11 mouse cellular contexts compared by ENCODE assay signal in genomic region chr2:106713151-106713550, GRCm38 (mm10). TPM values are rescaled to one million over a fixed set of nuclear protein-coding genes. Genes with fewer than 3 reads are reported as not detected.
DNase-seq lines count a peak whose midpoint lies in the region; ATAC-seq and TF ChIP-seq lines count a peak whose summit lies in the region.
"Had no signal": no experiment of that assay in that cellular context is flagged by ENCODE, and none has a peak within 500 bp of the region (broad histone marks: within the 10 kb centered on the region; RNA-seq: fewer than 3 reads in every experiment).

No protein-coding gene starts in this region.

- no peaks in the 10 kb centered on the region for H3K36me3 ChIP-seq in kidney, embryonic 16.5 days (ENCODE audit: insufficient read depth, low read length)
- H3K36me3 ChIP-seq in limb, embryonic 13.5 days = no peaks in the 10 kb centered on the region
- no peaks in the 10 kb centered on the region for H3K36me3 ChIP-seq in midbrain, embryonic 11.5 days (ENCODE audit: control insufficient read depth, insufficient read depth, low read length)
- H3K36me3 ChIP-seq: midbrain, embryonic 13.5 days had no signal

- H3K27ac ChIP-seq in kidney, embryonic 16.5 days (ENCODE audit: low read length) = peak overlapping the region; percentile 41; the same call in 1 of the 2 replicates
- H3K27ac ChIP-seq in limb, embryonic 13.5 days = peak overlapping the region; percentile 53; the same call in 1 of the 2 replicates
- H3K27ac ChIP-seq in midbrain, embryonic 11.5 days (ENCODE audit: low read depth, low read length) = no peak overlapping the region
- H3K27ac ChIP-seq: midbrain, embryonic 13.5 days had no signal

- intact Hi-C loops in heart, postnatal 25 days (cut with DNase I) = no loop called here

- peak; percentile 50; the same call in 1 of the 2 replicates for ATAC-seq in kidney, embryonic 16.5 days (ENCODE audit: low FRiP score, low TSS enrichment)
- peak; percentile 84 for ATAC-seq in limb, embryonic 13.5 days (ENCODE audit: low FRiP score, low read depth)
- ATAC-seq in midbrain, embryonic 11.5 days (ENCODE audit: low FRiP score) = no peak
- ATAC-seq: activated CD4-positive, CD25-positive, alpha-beta regulatory T cell, adult 4 months; intestine, postnatal 0 days; midbrain, embryonic 13.5 days had no signal

- no peaks in the 10 kb centered on the region for H3K9me3 ChIP-seq in kidney, embryonic 16.5 days (ENCODE audit: low read length)
- no peaks in the 10 kb centered on the region for H3K9me3 ChIP-seq in limb, embryonic 13.5 days
- no peaks in the 10 kb centered on the region for H3K9me3 ChIP-seq in midbrain, embryonic 11.5 days (ENCODE audit: control insufficient read depth, low read length)
- H3K9me3 ChIP-seq: midbrain, embryonic 13.5 days had no signal

- H3K9ac ChIP-seq in kidney, embryonic 16.5 days (replicated peaks; ENCODE audit: low read length) = no peak overlapping the region
- no peak overlapping the region for H3K9ac ChIP-seq in limb, embryonic 13.5 days
- no peak overlapping the region for H3K9ac ChIP-seq in midbrain, embryonic 11.5 days (ENCODE audit: low read length)
- H3K9ac ChIP-seq: midbrain, embryonic 13.5 days had no signal

- no peaks in the 10 kb centered on the region for H3K27me3 ChIP-seq in kidney, embryonic 16.5 days (ENCODE audit: insufficient read depth, low read length)
- no peaks in the 10 kb centered on the region for H3K27me3 ChIP-seq in limb, embryonic 13.5 days
- H3K27me3 ChIP-seq in midbrain, embryonic 11.5 days (ENCODE audit: control insufficient read depth, insufficient read depth, low read length) = no peaks in the 10 kb centered on the region
- H3K27me3 ChIP-seq: midbrain, embryonic 13.5 days had no signal

- TF ChIP-seq CTCF in brain, embryonic 14.5 days (IDR thresholded peaks at IDR 0.05; ENCODE audit: borderline replicate concordance, extremely low read depth, insufficient read depth, insufficient read length) = no peak

- no peak overlapping the region for H3K4me2 ChIP-seq in kidney, embryonic 16.5 days (replicated peaks; ENCODE audit: low read depth, low read length)
- H3K4me2 ChIP-seq in limb, embryonic 13.5 days (replicated peaks) = no peak overlapping the region
- no peak overlapping the region for H3K4me2 ChIP-seq in midbrain, embryonic 11.5 days
- H3K4me2 ChIP-seq: midbrain, embryonic 13.5 days had no signal

- TF ChIP-seq POLR2A in brain, embryonic 14.5 days (IDR thresholded peaks at IDR 0.05; ENCODE audit: borderline replicate concordance, extremely low read depth, insufficient read depth, insufficient read length, poor library complexity, severe bottlenecking) = no peak

- peaks cover 26% of the 10 kb centered on the region for H3K4me1 ChIP-seq in kidney, embryonic 16.5 days (ENCODE audit: insufficient read depth, low read length)
- peaks cover 57% of the 10 kb centered on the region for H3K4me1 ChIP-seq in limb, embryonic 13.5 days
- peaks cover 10% of the 10 kb centered on the region for H3K4me1 ChIP-seq in midbrain, embryonic 11.5 days (ENCODE audit: control insufficient read depth, insufficient read depth, low read length)

- H3K4me3 ChIP-seq in kidney, embryonic 16.5 days (ENCODE audit: low read length) = no peak overlapping the region
- no peak overlapping the region for H3K4me3 ChIP-seq in limb, embryonic 13.5 days
- no peak overlapping the region for H3K4me3 ChIP-seq in midbrain, embryonic 11.5 days (ENCODE audit: low read depth, low read length)
- H3K4me3 ChIP-seq: midbrain, embryonic 13.5 days had no signal

- WGBS in kidney, embryonic 16.5 days = 9% methylated on average over 4 of the region's 4 CpGs
- WGBS in limb, embryonic 13.5 days = 7% methylated on average over 4 of the region's 4 CpGs
- WGBS in midbrain, embryonic 11.5 days = 32% methylated on average over 4 of the region's 4 CpGs

- DNase-seq in kidney, postnatal 25 days = no peak
- peak; percentile 69 for DNase-seq in brain, embryonic 14.5 days (ENCODE audit: low read depth)
- peak; percentile 68 for DNase-seq in embryo, embryonic 10.5 days (ENCODE audit: low spot score)
- no peak for DNase-seq in midbrain, embryonic 11.5 days (ENCODE audit: low spot score, missing footprints)
- no peak for DNase-seq in heart, postnatal 25 days (ENCODE audit: low spot score)
- DNase-seq: lung, adult 2 months had no signal

RNA-seq across cellular contexts. Expression of gene Mpped2, which starts 20.1 kb away (rescaled TPM):
- 28.6 and 32.0 TPM in 2 replicates for polyA plus RNA-seq in kidney, embryonic 16.5 days (2015; fragmentation: Nextera tagmentation; extraction: Ambion mirVana)
- polyA plus RNA-seq in brain, embryonic 14.5 days (2012; rRNA removed) = 63.0 and 67.3 TPM in 2 replicates
- 130 and 135 TPM in 2 replicates for polyA plus RNA-seq in limb, embryonic 13.5 days (2015; fragmentation: Nextera tagmentation; extraction: Ambion mirVana)
- polyA plus RNA-seq in midbrain, embryonic 11.5 days (2014; fragmentation: Nextera tagmentation; extraction: Ambion mirVana) = 43.7 and 43.9 TPM in 2 replicates
- total RNA-seq in heart, postnatal 25 days (2021) = 10 to 100 TPM; 18.1 to 18.7 TPM
- polyA plus RNA-seq: activated CD4-positive, CD25-positive, alpha-beta regulatory T cell, adult 4 months had no signal

Comparison
In these comparisons a context has a peak if more than half of its experiments do, and no peak if none do; other contexts are left out.
1. DNase-seq: peak in brain, embryonic 14.5 days (single experiment) and embryo, embryonic 10.5 days (single experiment); none in kidney, postnatal 25 days (0 of 2), midbrain, embryonic 11.5 days (single experiment) and heart, postnatal 25 days (single experiment).